Mouse (Mus musculus): Measurements from ENCODE around the gene Ppdpf.

DNA sequence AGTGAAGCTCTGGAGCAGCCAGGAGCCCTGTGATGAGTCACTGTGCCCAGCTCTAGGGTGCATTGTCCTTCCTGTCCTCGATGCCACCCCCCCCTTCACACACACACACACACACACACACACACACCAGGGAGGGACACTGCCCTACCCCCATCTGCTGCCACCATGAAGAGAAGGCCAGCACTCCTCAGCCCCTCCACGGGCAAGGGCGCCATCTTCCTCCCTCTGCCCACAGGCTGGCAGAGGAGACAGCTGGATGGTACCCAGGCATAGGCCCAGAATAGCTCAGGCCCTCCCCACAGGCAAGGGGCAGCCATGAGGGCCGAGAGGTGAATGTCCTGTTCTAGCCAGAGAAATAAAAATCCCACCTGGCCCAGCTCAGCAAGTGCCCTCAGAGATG is 31.2 kb upstream of the Ppdpf start:
- no peak for TF ChIP-seq CTCF (IDR thresholded peaks at IDR 0.05; ENCODE audit: low read depth, low read length)
- TF ChIP-seq POLR2A (IDR thresholded peaks at IDR 0.05; ENCODE audit: extremely low read depth, insufficient read depth, low read length), result no peak

Measured in liver, adult 2 months (tissue).